Mouse (Mus musculus): ENCODE measurements around the gene 1700017B05Rik. TPM values are rescaled to one million over a fixed set of nuclear protein-coding genes. Genes with fewer than 3 reads are reported as not detected.

The 1700017B05Rik gene
- 6.4 and 8.7 TPM in 2 replicates for polyA plus RNA-seq (2012; rRNA removed)

GRCm38 (mm10) chr9:57261913-57262794, at the start of gene 1700017B05Rik:
Gene 1700017B05Rik (minus strand): TSS chr9:57262612.

GRCm38 (mm10) chr9:57236256-57236655, 26.2 kb downstream of the 1700017B05Rik start, which contains the start of gene Trcg1:
Gene Trcg1 (plus strand): TSS chr9:57236556.

Other genes with a start within 250 kb of the 1700017B05Rik start
- 22.3 and 33.1 TPM in 2 replicates for gene Sin3a, start 190.6 kb downstream of the 1700017B05Rik start, polyA plus RNA-seq (2012; rRNA removed)
- 104 and 130 TPM in 2 replicates for gene Man2c1, start 131.9 kb downstream of the 1700017B05Rik start, polyA plus RNA-seq (2012; rRNA removed)
- 6.7 and 6.9 TPM in 2 replicates for gene Neil1, start 114.3 kb downstream of the 1700017B05Rik start, polyA plus RNA-seq (2012; rRNA removed)
- gene Commd4, start 104.3 kb downstream of the 1700017B05Rik start, polyA plus RNA-seq (2012; rRNA removed), result 104 and 113 TPM in 2 replicates
- not detected in 2 replicates for gene Trcg1, start 26.1 kb downstream of the 1700017B05Rik start, polyA plus RNA-seq (2012; rRNA removed)
- 11.3 and 13.6 TPM in 2 replicates for gene Ppcdc, start 177.5 kb upstream of the 1700017B05Rik start, polyA plus RNA-seq (2012; rRNA removed)
- gene Scamp5, start 205.4 kb upstream of the 1700017B05Rik start, polyA plus RNA-seq (2012; rRNA removed), result 88.3 and 88.9 TPM in 2 replicates
- gene Rpp25, start 241.4 kb upstream of the 1700017B05Rik start, polyA plus RNA-seq (2012; rRNA removed), result 22.3 and 50.0 TPM in 2 replicates